Mouse (Mus musculus): ENCODE data around the gene Tet2. TPM values are rescaled to one million over a fixed set of nuclear protein-coding genes. Genes with fewer than 3 reads are reported as not detected.

Gene Tet2
- polyA plus RNA-seq, 1 experiment from 2014 or later: 15.3 TPM

DNA sequence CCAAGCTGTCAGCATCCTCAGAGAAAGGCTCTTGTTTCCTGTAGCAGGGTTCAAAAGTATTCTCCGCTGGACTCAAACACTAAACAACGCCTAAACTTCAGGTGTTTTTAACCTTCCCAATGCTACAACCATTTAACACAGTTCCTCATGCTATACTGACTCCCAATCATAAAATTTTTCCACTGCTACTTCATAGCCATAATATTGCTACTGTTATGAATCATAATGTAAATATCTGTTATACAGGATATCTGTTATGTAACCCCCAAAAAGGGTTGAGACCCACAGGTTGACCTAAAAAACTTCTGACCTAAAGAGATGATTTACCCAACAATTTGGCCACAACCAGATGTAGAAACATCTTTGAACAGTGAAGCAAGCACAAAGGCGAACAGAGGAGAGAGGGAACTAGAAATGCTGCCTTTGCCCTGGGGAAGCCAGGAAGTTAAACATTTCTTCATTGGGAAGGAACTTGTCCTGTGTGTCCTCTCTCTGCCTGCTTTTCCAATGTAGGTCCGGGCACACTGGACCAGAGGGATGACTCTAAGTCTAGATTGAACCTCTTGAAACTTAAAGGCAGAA is 108.6 kb downstream of the Tet2 start:
- Histone ChIP-seq H3K27me3 (replicated peaks) (no peaks in the 10 kb centered on the region), H3K4me3 (no peak overlapping the region), H3K4me2 (no peak overlapping the region), H3K9me3 (replicated peaks) (no peaks in the 10 kb centered on the region), H3K36me3 (no peaks in the 10 kb centered on the region), H3K9ac (no peak overlapping the region), H3K4me1 (replicated peaks) (no peaks in the 10 kb centered on the region), H3K27ac (ENCODE audit: poor library complexity, severe bottlenecking) (no peak overlapping the region)
- 85% methylated on average over 4 of the region's 4 CpGs for WGBS
- ATAC-seq (ENCODE audit: insufficient number of reproducible peaks, low FRiP score): no peak

DNA sequence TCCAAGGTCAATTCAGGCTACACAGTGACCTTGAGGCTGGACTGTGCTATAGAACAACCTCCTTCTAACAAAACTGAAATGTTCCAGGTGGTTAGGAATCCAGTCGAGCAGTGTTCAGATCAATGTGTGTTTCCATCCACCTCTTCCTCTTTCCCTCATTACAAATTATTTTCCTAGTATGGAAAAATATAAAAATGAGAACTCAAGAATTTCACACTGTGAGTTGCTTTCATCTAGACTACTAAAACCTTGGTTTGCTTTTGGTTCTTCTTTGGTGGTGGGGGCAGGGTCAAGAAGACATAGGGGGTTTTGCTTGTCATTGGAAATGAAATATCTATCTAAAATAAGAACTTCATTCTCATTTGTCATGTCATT is 109.2 kb downstream of the Tet2 start:
- no peak overlapping the region for H3K4me3 ChIP-seq
- H3K27ac ChIP-seq (ENCODE audit: poor library complexity, severe bottlenecking): no peak overlapping the region
- H3K9ac ChIP-seq: no peak overlapping the region
- no peaks in the 10 kb centered on the region for H3K36me3 ChIP-seq
- H3K4me1 ChIP-seq (replicated peaks): no peaks in the 10 kb centered on the region
- H3K9me3 ChIP-seq (replicated peaks): no peaks in the 10 kb centered on the region
- WGBS: 82% methylated on average over 1 of the region's 1 CpGs
- no peak for ATAC-seq (ENCODE audit: insufficient number of reproducible peaks, low FRiP score)
- no peak overlapping the region for H3K4me2 ChIP-seq
- no peaks in the 10 kb centered on the region for H3K27me3 ChIP-seq (replicated peaks)

DNA sequence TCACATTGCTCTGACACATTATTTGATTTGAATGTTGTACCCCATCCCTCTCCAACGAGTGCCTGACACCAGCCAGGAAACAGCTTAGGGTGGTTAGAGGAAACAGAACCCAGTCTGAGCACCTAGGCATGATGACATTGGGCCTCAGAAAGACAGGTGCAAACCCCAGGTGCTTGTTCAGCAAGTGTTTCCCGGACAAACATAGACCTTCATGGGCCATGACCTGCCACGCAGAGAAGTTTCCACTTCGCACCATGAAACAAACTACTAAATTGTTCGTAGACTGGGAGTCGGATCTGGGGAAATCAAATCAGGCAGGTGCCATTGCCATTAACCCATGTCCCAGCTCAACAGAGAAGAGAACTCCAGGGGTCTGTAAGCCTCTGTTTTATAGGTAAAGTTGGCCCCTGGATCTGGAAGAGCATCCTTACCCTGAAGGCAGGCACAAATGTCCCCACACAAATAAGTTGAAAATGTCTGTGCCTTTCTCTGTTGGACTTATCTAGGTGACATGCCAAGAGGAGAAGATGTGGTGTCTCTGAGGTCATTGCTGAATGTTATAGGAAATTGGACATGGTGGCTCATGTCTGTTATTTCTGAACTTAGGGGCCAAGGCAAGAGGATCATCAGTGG is 109.7 kb downstream of the Tet2 start:
- ATAC-seq (ENCODE audit: insufficient number of reproducible peaks, low FRiP score): no peak
- no peaks in the 10 kb centered on the region for H3K4me1 ChIP-seq (replicated peaks)
- H3K27ac ChIP-seq (ENCODE audit: poor library complexity, severe bottlenecking): no peak overlapping the region
- no peak overlapping the region for H3K4me2 ChIP-seq
- 86% methylated on average over 6 of the region's 6 CpGs for WGBS
- no peaks in the 10 kb centered on the region for H3K27me3 ChIP-seq (replicated peaks)
- H3K9me3 ChIP-seq (replicated peaks): no peaks in the 10 kb centered on the region
- no peak overlapping the region for H3K9ac ChIP-seq
- H3K4me3 ChIP-seq: no peak overlapping the region
- no peaks in the 10 kb centered on the region for H3K36me3 ChIP-seq

GRCm38 (mm10) chr3:133429394-133430173 is 115.4 kb downstream of the Tet2 start:
- Histone ChIP-seq H3K36me3 (no peaks in the 10 kb centered on the region), H3K9ac (no peak overlapping the region), H3K27ac (ENCODE audit: poor library complexity, severe bottlenecking) (no peak overlapping the region), H3K4me2 (no peak overlapping the region), H3K9me3 (replicated peaks) (no peaks in the 10 kb centered on the region), H3K4me1 (replicated peaks) (no peaks in the 10 kb centered on the region), H3K4me3 (no peak overlapping the region), H3K27me3 (replicated peaks) (no peaks in the 10 kb centered on the region)
- WGBS: 78% methylated on average over 4 of the region's 4 CpGs
- ATAC-seq (ENCODE audit: insufficient number of reproducible peaks, low FRiP score): no peak

DNA sequence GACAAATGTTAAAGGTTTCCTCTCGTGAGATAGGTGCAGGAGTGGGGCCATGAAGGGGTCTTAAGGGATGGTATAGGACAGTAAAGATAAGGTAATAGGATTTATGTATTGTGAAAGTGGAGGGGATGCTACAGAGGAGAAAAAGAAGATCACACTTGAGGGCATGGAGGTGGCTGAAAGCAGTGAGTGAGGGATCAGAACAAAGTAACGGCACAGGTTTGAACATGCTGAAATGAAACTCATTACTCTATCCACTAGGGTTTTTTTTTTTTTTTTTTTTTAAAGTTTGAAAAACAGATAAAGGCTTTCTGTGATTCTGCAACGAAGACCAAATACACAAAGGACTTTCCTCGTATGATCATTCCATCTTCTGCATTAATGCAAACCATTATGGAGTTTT is 116.9 kb downstream of the Tet2 start:
- Histone ChIP-seq H3K4me2 (no peak overlapping the region), H3K36me3 (no peaks in the 10 kb centered on the region)
- WGBS: 68% methylated on average over 4 of the region's 4 CpGs

GRCm38 (mm10) chr3:133423073-133423472 is 121.9 kb downstream of the Tet2 start:
- H3K27ac ChIP-seq (ENCODE audit: poor library complexity, severe bottlenecking): no peak overlapping the region
- H3K4me1 ChIP-seq (replicated peaks): no peaks in the 10 kb centered on the region
- no peak overlapping the region for H3K4me2 ChIP-seq
- H3K36me3 ChIP-seq: no peaks in the 10 kb centered on the region
- no peak overlapping the region for H3K9ac ChIP-seq
- no peaks in the 10 kb centered on the region for H3K27me3 ChIP-seq (replicated peaks)
- H3K4me3 ChIP-seq: no peak overlapping the region
- ATAC-seq (ENCODE audit: insufficient number of reproducible peaks, low FRiP score): no peak
- no peaks in the 10 kb centered on the region for H3K9me3 ChIP-seq (replicated peaks)

More for the DNA sequence above, 116.9 kb downstream of the Tet2 start:
- H3K4me1 ChIP-seq (replicated peaks): no peaks in the 10 kb centered on the region
- no peaks in the 10 kb centered on the region for H3K9me3 ChIP-seq (replicated peaks)
- H3K9ac ChIP-seq: no peak overlapping the region
- ATAC-seq (ENCODE audit: insufficient number of reproducible peaks, low FRiP score): no peak
- H3K4me3 ChIP-seq: no peak overlapping the region
- no peaks in the 10 kb centered on the region for H3K27me3 ChIP-seq (replicated peaks)
- no peak overlapping the region for H3K27ac ChIP-seq (ENCODE audit: poor library complexity, severe bottlenecking)

GRCm38 (mm10) chr3:133414747-133415146 is 130.2 kb downstream of the Tet2 start:
- Histone ChIP-seq H3K36me3 (no peaks in the 10 kb centered on the region), H3K9me3 (replicated peaks) (no peaks in the 10 kb centered on the region), H3K27me3 (replicated peaks) (no peaks in the 10 kb centered on the region), H3K4me1 (replicated peaks) (no peaks in the 10 kb centered on the region), H3K27ac (ENCODE audit: poor library complexity, severe bottlenecking) (no peak overlapping the region), H3K4me3 (no peak overlapping the region), H3K9ac (no peak overlapping the region), H3K4me2 (no peak overlapping the region)
- no peak for ATAC-seq (ENCODE audit: insufficient number of reproducible peaks, low FRiP score)
- WGBS: 83% methylated on average over 4 of the region's 4 CpGs

Small RNA genes lying within 50 kb of the gene (microRNA-seq; reads per million reads assigned to microRNA genes)
- not detected for gene Gm25042

Other genes with a start within 250 kb of the Tet2 start
- 112 and 115 TPM in 2 replicates for gene Ppa2, start 235.0 kb downstream of the Tet2 start, polyA plus RNA-seq (2016; fragmentation: Nextera tagmentation; extraction: Ambion mirVana)